Mouse (Mus musculus): ENCODE measurements at regions not wholly inside any gene's neighbourhood (a gene's known extent, or its start where the extent isn't known, plus 50 kb on each side); places are given as distances from the start of the nearest gene placed in this dataset.

GRCm38 (mm10) chr1:77175214-77175613 lies 339.7 kb downstream of the Epha4 start:
- TF ChIP-seq CTCF (IDR thresholded peaks at IDR 0.05; ENCODE audit: low read depth), result no peak
- TF ChIP-seq EP300 (IDR thresholded peaks at IDR 0.05; ENCODE audit: low read depth), result no peak

Data from liver, postnatal 0 days (tissue).